Mouse (Mus musculus): ENCODE data around the gene Akt2. TPM values are rescaled to one million over a fixed set of nuclear protein-coding genes. Genes with fewer than 3 reads are reported as not detected.

Gene Akt2
- total and polyA plus RNA-seq, 3 experiments = 134 to 219 (median 181) TPM

DNA sequence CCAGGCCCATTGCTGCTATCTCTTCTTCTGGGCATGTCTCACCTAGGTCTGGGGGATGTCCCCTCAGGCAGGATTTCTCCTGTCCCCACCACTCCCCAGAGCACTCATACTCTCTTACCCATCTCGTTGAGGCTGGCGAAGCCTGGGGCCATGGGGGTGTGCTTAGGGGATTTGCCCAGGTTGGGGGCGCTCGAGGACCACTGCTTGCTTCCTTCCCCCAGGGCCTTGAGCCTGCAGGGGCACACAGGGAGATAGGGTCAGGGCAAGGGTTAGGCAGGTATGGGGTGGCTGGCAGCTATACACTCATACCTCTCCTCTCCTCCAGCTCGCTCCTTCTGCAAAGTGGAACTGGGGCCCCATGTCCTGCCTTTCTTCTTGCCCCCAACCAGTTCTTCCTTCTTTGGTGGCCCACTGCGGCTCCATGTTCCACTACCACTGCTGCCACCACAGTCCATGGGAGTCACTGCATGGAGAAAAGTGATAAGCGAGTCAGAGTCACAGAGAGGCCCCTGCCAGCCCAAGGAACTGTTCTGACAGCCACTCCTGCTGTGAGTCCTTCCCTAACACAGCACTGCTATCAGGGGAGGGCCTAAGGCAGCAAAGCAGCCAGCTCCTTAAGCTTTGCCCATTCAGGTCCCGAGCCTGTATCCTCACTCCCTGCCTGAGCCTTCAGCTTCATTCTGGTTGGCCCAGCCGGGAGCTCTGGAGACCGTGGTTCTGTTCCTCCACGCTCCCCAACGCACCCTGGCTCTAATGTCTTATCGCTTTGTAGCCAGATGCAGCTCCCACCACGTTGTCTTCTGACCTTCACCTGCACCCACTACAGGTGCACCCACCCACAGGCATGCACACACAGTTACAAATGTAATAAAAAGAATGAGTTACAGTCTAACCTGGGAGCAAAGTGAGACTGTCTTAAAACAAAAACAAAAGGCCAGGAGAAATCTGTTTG lies 67.6 kb downstream of the Akt2 start:
- H3K27me3 ChIP-seq (ENCODE audit: control insufficient read depth, insufficient read depth, low read length) = no peaks in the 10 kb centered on the region; the same call in 1 of the 2 replicates

DNA sequence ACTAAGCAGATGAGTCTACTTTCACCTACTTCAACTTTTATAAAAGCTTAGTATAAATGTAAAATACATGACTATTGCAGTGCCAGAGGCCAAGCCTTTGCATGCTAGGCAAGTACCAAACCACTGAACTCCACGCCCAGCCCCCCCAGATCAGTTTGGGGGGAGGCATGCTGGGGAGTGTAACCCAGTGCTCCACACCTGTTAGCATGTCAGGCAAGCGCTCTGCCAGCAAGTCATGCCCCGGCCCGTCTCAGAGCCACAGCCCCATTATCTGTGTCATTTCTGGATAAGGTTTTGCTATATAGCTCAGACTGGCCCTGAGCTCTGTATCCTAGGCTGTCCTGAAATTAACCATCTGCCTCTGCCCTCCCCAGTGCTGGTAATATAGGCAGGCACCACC lies 70.7 kb downstream of the Akt2 start:
- Histone ChIP-seq H3K9ac (ENCODE audit: low read depth, low read length) (no peak overlapping the region), H3K79me2 (replicated peaks; ENCODE audit: control insufficient read depth, insufficient read depth, low read length) (no peaks in the 10 kb centered on the region), H3K4me1 (ENCODE audit: control insufficient read depth, insufficient read depth, low read length) (no peaks in the 10 kb centered on the region), H3K4me3 (no peak overlapping the region), H3K36me3 (ENCODE audit: control insufficient read depth, insufficient read depth, low read length) (no peaks in the 10 kb centered on the region), H3K27ac (no peak overlapping the region), H3K27me3 (ENCODE audit: control insufficient read depth, insufficient read depth, low read length) (no peaks in the 10 kb centered on the region)
- intact Hi-C loops (cut with DNase I) = no loop called here
- DNase-seq = no peak
- 91% methylated on average over 4 of the region's 4 CpGs for WGBS
- no peak for TF ChIP-seq EP300 (IDR thresholded peaks at IDR 0.05; ENCODE audit: insufficient read depth, low read depth, low read length)
- TF ChIP-seq CTCF (IDR thresholded peaks at IDR 0.05) = no peak
- TF ChIP-seq POLR2A (IDR thresholded peaks at IDR 0.05; ENCODE audit: insufficient read depth, low read depth, low read length) = no peak

More for the DNA sequence above, 67.6 kb downstream of the Akt2 start:
- no peak overlapping the region for H3K4me3 ChIP-seq
- no peak overlapping the region for H3K27ac ChIP-seq
- no peak for DNase-seq
- TF ChIP-seq CTCF (IDR thresholded peaks at IDR 0.05) = no peak
- TF ChIP-seq EP300 (IDR thresholded peaks at IDR 0.05; ENCODE audit: insufficient read depth, low read depth, low read length) = no peak
- no peak for TF ChIP-seq POLR2A (IDR thresholded peaks at IDR 0.05; ENCODE audit: insufficient read depth, low read depth, low read length)
- no peaks in the 10 kb centered on the region for H3K36me3 ChIP-seq (ENCODE audit: control insufficient read depth, insufficient read depth, low read length)
- intact Hi-C loops (cut with DNase I) = no loop called here
- 67% methylated on average over 14 of the region's 14 CpGs for WGBS
- no peak overlapping the region for H3K9ac ChIP-seq (ENCODE audit: low read depth, low read length)
- no peaks in the 10 kb centered on the region for H3K4me1 ChIP-seq (ENCODE audit: control insufficient read depth, insufficient read depth, low read length)
- H3K79me2 ChIP-seq (replicated peaks; ENCODE audit: control insufficient read depth, insufficient read depth, low read length) = no peaks in the 10 kb centered on the region

DNA sequence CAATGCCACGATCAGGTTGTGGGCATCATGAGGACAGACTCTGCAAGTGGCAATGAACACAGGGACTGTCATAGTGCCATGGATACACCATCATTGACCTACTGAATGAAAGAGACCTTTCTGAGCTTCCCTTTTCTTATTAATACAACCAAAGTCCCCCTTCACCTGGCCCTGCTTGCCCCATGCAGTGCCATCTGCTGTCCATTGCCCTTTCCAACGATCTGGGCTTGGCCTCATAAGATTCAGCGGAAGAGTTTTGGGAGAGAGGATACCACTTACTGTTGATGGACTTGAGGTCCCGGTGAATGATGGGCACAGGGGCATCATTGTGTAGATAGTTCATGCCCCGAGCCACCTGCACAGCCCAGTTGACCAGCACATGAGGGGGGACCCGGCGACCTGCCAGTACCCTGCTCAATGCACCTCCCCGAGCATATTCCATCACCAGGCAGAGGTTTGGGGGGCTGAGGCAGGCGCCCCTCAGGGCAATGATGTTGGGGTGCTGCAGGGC lies 81.8 kb downstream of the Akt2 start:
- H3K27me3 ChIP-seq (ENCODE audit: control insufficient read depth, insufficient read depth, low read length) = no peaks in the 10 kb centered on the region
- peak overlapping the region; percentile 95; the same call in 1 of the 2 replicates for H3K27ac ChIP-seq
- no peaks in the 10 kb centered on the region for H3K36me3 ChIP-seq (ENCODE audit: control insufficient read depth, insufficient read depth, low read length)
- H3K79me2 ChIP-seq (replicated peaks; ENCODE audit: control insufficient read depth, insufficient read depth, low read length) = peaks cover 2% of the 10 kb centered on the region; the same call in 1 of the 2 replicates
- peak overlapping the region; percentile 56 for H3K4me3 ChIP-seq
- no peak for DNase-seq
- 56% methylated on average over 9 of the region's 9 CpGs for WGBS
- intact Hi-C loops (cut with DNase I) = loop anchor here (10.0 kb wide), 1 partner anchor 318 kb away; the partner anchor contains the start of genes Gm20479 and Shkbp1
- H3K4me1 ChIP-seq (ENCODE audit: control insufficient read depth, insufficient read depth, low read length) = peaks cover 8% of the 10 kb centered on the region
- no peak for TF ChIP-seq POLR2A (IDR thresholded peaks at IDR 0.05; ENCODE audit: insufficient read depth, low read depth, low read length)
- TF ChIP-seq CTCF (IDR thresholded peaks at IDR 0.05) = 0 out of 2 replicates have a peak, but pooled peaks have one; percentile 5
- H3K9ac ChIP-seq (ENCODE audit: low read depth, low read length) = peak overlapping the region; percentile 86

DNA sequence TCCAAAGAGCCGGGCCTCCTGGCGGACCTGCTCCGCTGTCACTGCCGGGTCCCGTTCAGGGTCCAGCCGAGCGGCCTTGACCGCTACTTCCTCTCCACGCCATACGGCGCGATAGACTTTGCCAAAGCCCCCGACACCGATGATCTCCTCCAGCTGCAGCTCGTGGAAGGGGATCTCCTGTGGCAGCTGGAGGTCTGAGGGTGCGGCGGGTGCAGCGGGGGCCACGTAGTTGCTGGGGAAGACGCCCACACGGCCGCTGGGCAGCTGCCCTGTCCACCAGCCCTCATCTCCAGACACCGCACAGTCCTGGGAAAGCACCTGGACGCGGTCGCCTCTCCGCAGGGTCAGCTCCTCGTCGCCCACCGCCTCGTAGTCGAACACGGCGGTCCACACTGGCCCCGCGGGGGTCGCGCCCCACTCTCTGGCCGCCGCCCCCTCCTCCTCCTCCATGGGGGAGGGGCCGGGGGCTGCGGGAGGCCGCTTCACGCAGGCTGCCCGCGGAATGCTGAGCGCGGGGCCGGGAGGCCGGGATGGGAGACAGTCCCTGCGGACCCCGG lies 82.3 kb downstream of the Akt2 start:
- Histone ChIP-seq H3K4me1 (ENCODE audit: control insufficient read depth, insufficient read depth, low read length) (peaks cover 8% of the 10 kb centered on the region), H3K79me2 (replicated peaks; ENCODE audit: control insufficient read depth, insufficient read depth, low read length) (peaks cover 2% of the 10 kb centered on the region; the same call in 1 of the 2 replicates), H3K4me3 (peak overlapping the region; percentile 56), H3K36me3 (ENCODE audit: control insufficient read depth, insufficient read depth, low read length) (no peaks in the 10 kb centered on the region), H3K27me3 (ENCODE audit: control insufficient read depth, insufficient read depth, low read length) (no peaks in the 10 kb centered on the region), H3K27ac (peak overlapping the region; percentile 95), H3K9ac (ENCODE audit: low read depth, low read length) (peak overlapping the region; percentile 86)
- TF ChIP-seq POLR2A (IDR thresholded peaks at IDR 0.05; ENCODE audit: insufficient read depth, low read depth, low read length) (no peak), EP300 (IDR thresholded peaks at IDR 0.05; ENCODE audit: insufficient read depth, low read depth, low read length) (no peak), CTCF (IDR thresholded peaks at IDR 0.05) (no peak)
- 2% methylated on average over 52 of the region's 52 CpGs for WGBS
- peak; percentile 25 to 46 for DNase-seq
- intact Hi-C loops (cut with DNase I) = loop anchor here (2.0 to 10.0 kb wide), 2 partner anchors 15 to 319 kb away; partner anchors contain the start of genes Gm20479, Shkbp1 and Zfp607b

DNA sequence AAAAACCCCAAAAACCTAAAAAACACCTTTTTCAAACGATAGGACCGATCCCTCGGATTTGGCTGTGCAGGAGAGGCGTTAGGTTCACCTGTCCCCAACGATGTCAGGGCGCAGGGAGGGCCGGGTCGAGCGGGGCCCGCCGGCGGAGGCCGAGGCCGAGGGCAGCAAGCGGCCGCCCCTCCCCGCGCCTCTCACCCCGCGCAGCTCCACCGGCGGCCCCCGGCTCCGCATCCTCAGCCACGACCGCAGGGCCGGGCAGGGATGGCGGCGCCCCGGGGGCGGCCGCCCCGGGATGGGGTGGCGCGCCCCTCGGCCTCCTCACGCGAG lies 82.8 kb downstream of the Akt2 start:
- Histone ChIP-seq H3K79me2 (replicated peaks; ENCODE audit: control insufficient read depth, insufficient read depth, low read length) (peaks cover 2% of the 10 kb centered on the region; the same call in 1 of the 2 replicates), H3K4me1 (ENCODE audit: control insufficient read depth, insufficient read depth, low read length) (peaks cover 8% of the 10 kb centered on the region), H3K9ac (ENCODE audit: low read depth, low read length) (peak overlapping the region; percentile 86), H3K36me3 (ENCODE audit: control insufficient read depth, insufficient read depth, low read length) (no peaks in the 10 kb centered on the region), H3K4me3 (peak overlapping the region; percentile 56), H3K27me3 (ENCODE audit: control insufficient read depth, insufficient read depth, low read length) (no peaks in the 10 kb centered on the region), H3K27ac (peak overlapping the region; percentile 95)
- under 1% methylated on average over 35 of the region's 38 CpGs for WGBS
- TF ChIP-seq CTCF (IDR thresholded peaks at IDR 0.05) = no peak
- no peak for DNase-seq
- intact Hi-C loops (cut with DNase I) = loop anchor here (2.0 to 10.0 kb wide), 2 partner anchors 15 to 319 kb away; partner anchors contain the start of genes Gm20479, Shkbp1 and Zfp607b

Data from heart, adult 2 months (tissue).